Mouse (Mus musculus) forebrain, embryonic 16.5 days (tissue): Measurements from ENCODE around the gene Tor3a. TPM values are rescaled to one million over a fixed set of nuclear protein-coding genes. Genes with fewer than 3 reads are reported as not detected.

ENCODE experiments used
- ATAC-seq: fragments of 200-750 bp; cut with Nextera tagmentation; 2 replicates; pipeline ENCODE4 v1.8.0; 2017; ENCODE audit warnings: mild to moderate bottlenecking, moderate library complexity
- H3K27ac ChIP-seq: fragments of 300-500 bp; sonication (generic); 2 replicates; pipeline ENCODE4 v1.5.1; 2014; ENCODE audit warnings: low read length, control low read depth
- H3K27me3 ChIP-seq: fragments of 300-500 bp; sonication (generic); replicated peaks from 2 replicates; pipeline ENCODE4 v1.6.1; 2014; ENCODE audit warnings: low read length; ENCODE audit not compliant: control insufficient read depth, insufficient read depth
- H3K36me3 ChIP-seq: fragments of 300-500 bp; sonication (generic); 2 replicates; pipeline ENCODE4 v1.6.1; 2014; ENCODE audit not compliant: control insufficient read depth, insufficient read depth
- H3K4me1 ChIP-seq: fragments of 300-500 bp; sonication (generic); replicated peaks from 2 replicates; pipeline ENCODE4 v1.6.1; 2014; ENCODE audit warnings: low read length; ENCODE audit not compliant: control insufficient read depth, insufficient read depth
- H3K4me2 ChIP-seq: fragments of 300-500 bp; sonication (generic); 2 replicates; pipeline ENCODE4 v1.6.1; 2014; ENCODE audit warnings: mild to moderate bottlenecking, low read length, control low read depth
- H3K4me3 ChIP-seq: fragments of 300-500 bp; sonication (generic); replicated peaks from 2 replicates; pipeline ENCODE4 v1.5.1; 2014; ENCODE audit warnings: mild to moderate bottlenecking, low read length, control low read depth
- H3K9ac ChIP-seq: fragments of 300-500 bp; sonication (generic); replicated peaks from 2 replicates; pipeline ENCODE4 v1.6.1; 2014; ENCODE audit warnings: low read depth, low read length, control low read depth
- H3K9me3 ChIP-seq: fragments of 300-500 bp; sonication (generic); 2 replicates; pipeline ENCODE4 v1.6.1; 2016; ENCODE audit warnings: low read length; ENCODE audit not compliant: control insufficient read depth
- WGBS: fragments of 180-500 bp; shearing (Covaris S2); extraction: QIAGEN DNeasy Blood & Tissue Kit; methylation state at CpG from one replicate; pipeline ENCODE4 v1.1.7; 2014; 5-methylcytosine and 5-hydroxymethylcytosine counted together
- polyA plus RNA-seq: library from polyadenylated mRNA; unstranded; fragments of >200 nt; fragmentation: Nextera tagmentation; extraction: Ambion mirVana; gene quantifications from 2 replicates; pipeline ENCODE4 v1.2.1, GENCODE M21; 2015

Tor3a gene
- 4.4 TPM in 2 replicates for polyA plus RNA-seq

GRCm38 (mm10) chr1:156674195-156675000 lies at the start of gene Tor3a:
Gene Tor3a (minus strand): TSS chr1:156674356.
- Histone ChIP-seq H3K4me2 (peak within 1 kb of the TSS; percentile 96), H3K27me3 (no peaks in the 10 kb centered on the region), H3K27ac (no peak within 1 kb of the TSS), H3K9me3 (no peaks in the 10 kb centered on the region), H3K36me3 (no peaks in the 10 kb centered on the region), H3K4me1 (peaks cover 6% of the 10 kb centered on the region), H3K9ac (peak within 1 kb of the TSS; percentile 66), H3K4me3 (peak within 1 kb of the TSS; percentile 55)
- ATAC-seq = peak; percentile 81
- 7% methylated on average over 37 of the region's 37 CpGs for WGBS

- H3K36me3 ChIP-seq = no peaks in the 10 kb centered on the region
These were observed 47.9 kb upstream of the Tor3a start for GRCm38 (mm10) chr1:156722089-156722488.

GRCm38 (mm10) chr1:156720046-156720445 lies 45.9 kb upstream of the Tor3a start:
- Histone ChIP-seq H3K4me2 (no peak overlapping the region), H3K9ac (no peak overlapping the region), H3K36me3 (no peaks in the 10 kb centered on the region), H3K9me3 (no peaks in the 10 kb centered on the region), H3K27me3 (no peaks in the 10 kb centered on the region), H3K27ac (no peak overlapping the region), H3K4me3 (no peak overlapping the region), H3K4me1 (peaks cover 15% of the 10 kb centered on the region)
- 49% methylated on average over 4 of the region's 4 CpGs for WGBS
- no peak for ATAC-seq

More at GRCm38 (mm10) chr1:156722089-156722488, 47.9 kb upstream of the Tor3a start:
- ATAC-seq = no peak
- Histone ChIP-seq H3K27ac (no peak overlapping the region), H3K4me2 (no peak overlapping the region), H3K4me1 (peaks cover 15% of the 10 kb centered on the region), H3K9ac (no peak overlapping the region), H3K4me3 (no peak overlapping the region), H3K27me3 (no peaks in the 10 kb centered on the region), H3K9me3 (no peaks in the 10 kb centered on the region)
- WGBS = 63% methylated on average over 6 of the region's 6 CpGs

- peak within 1 kb of the TSS; percentile 66 for H3K27ac ChIP-seq
- H3K4me1 ChIP-seq = peaks cover 15% of the 10 kb centered on the region
- peak; percentile 98 for ATAC-seq
- peak within 1 kb of the TSS; percentile 97 for H3K4me3 ChIP-seq
- WGBS = under 1% methylated on average over 44 of the region's 47 CpGs
- H3K27me3 ChIP-seq = no peaks in the 10 kb centered on the region
- H3K9ac ChIP-seq = peak within 1 kb of the TSS; percentile 89
- no peaks in the 10 kb centered on the region for H3K36me3 ChIP-seq
- H3K4me2 ChIP-seq = peak within 1 kb of the TSS; percentile 84
- H3K9me3 ChIP-seq = no peaks in the 10 kb centered on the region
These were observed 45.0 kb upstream of the Tor3a start, which contains the start of gene Fam20b for GRCm38 (mm10) chr1:156718950-156719805. Gene Fam20b (minus strand): TSS chr1:156719086.

- H3K27me3 ChIP-seq = no peaks in the 10 kb centered on the region
- peak overlapping the region; percentile 89 for H3K9ac ChIP-seq
- under 1% methylated on average over 46 of the region's 73 CpGs for WGBS
- H3K27ac ChIP-seq = peak overlapping the region; percentile 66
- peak overlapping the region; percentile 97 for H3K4me3 ChIP-seq
- H3K4me1 ChIP-seq = peaks cover 15% of the 10 kb centered on the region
- H3K4me2 ChIP-seq = peak overlapping the region; percentile 84
- H3K36me3 ChIP-seq = no peaks in the 10 kb centered on the region
- H3K9me3 ChIP-seq = no peaks in the 10 kb centered on the region
- ATAC-seq = peak; percentile 84
These were observed 44.3 kb upstream of the Tor3a start for GRCm38 (mm10) chr1:156718286-156718949.

- 8% methylated on average over 13 of the region's 13 CpGs for WGBS
- no peak for ATAC-seq
- no peaks in the 10 kb centered on the region for H3K9me3 ChIP-seq
- H3K4me2 ChIP-seq = peak overlapping the region; percentile 84
- peaks cover 15% of the 10 kb centered on the region for H3K4me1 ChIP-seq
- H3K27ac ChIP-seq = peak overlapping the region; percentile 66
- no peaks in the 10 kb centered on the region for H3K27me3 ChIP-seq
- H3K9ac ChIP-seq = peak overlapping the region; percentile 89
- H3K4me3 ChIP-seq = peak overlapping the region; percentile 97
- no peaks in the 10 kb centered on the region for H3K36me3 ChIP-seq
These were observed 43.7 kb upstream of the Tor3a start for GRCm38 (mm10) chr1:156717751-156718285.

GRCm38 (mm10) chr1:156716681-156717080 lies 42.5 kb upstream of the Tor3a start:
- no peak overlapping the region for H3K9ac ChIP-seq
- H3K4me1 ChIP-seq = peaks cover 15% of the 10 kb centered on the region
- H3K27me3 ChIP-seq = no peaks in the 10 kb centered on the region
- no peak overlapping the region for H3K4me3 ChIP-seq
- WGBS = 91% methylated on average over 6 of the region's 6 CpGs
- H3K9me3 ChIP-seq = no peaks in the 10 kb centered on the region
- H3K27ac ChIP-seq = no peak overlapping the region
- no peak for ATAC-seq
- no peak overlapping the region for H3K4me2 ChIP-seq
- H3K36me3 ChIP-seq = no peaks in the 10 kb centered on the region

- Histone ChIP-seq H3K4me3 (no peak overlapping the region), H3K9me3 (no peaks in the 10 kb centered on the region), H3K9ac (0 out of 2 replicates have a peak overlapping the region, but pooled peaks have one; percentile 17), H3K27me3 (no peaks in the 10 kb centered on the region), H3K36me3 (0 out of 2 replicates have a peak, but pooled peaks cover under 1% of the 10 kb centered on the region), H3K27ac (no peak overlapping the region), H3K4me2 (no peak overlapping the region), H3K4me1 (peaks cover 5% of the 10 kb centered on the region; the same call in 1 of the 2 replicates)
- ATAC-seq = no peak
- WGBS = 53% methylated on average over 10 of the region's 10 CpGs
These were observed 36.4 kb upstream of the Tor3a start for GRCm38 (mm10) chr1:156710472-156711098.
